Mouse (Mus musculus): ENCODE results near the gene Paox.

Paox gene

GRCm38 (mm10) chr7:140170863-140171262 lies 55.3 kb downstream of the Paox start:
- DNase-seq (ENCODE audit: low read depth, low spot score) = no peak

- DNase-seq (ENCODE audit: low read depth, low spot score) = no peak
These were observed 57.3 kb downstream of the Paox start, which contains the start of gene Olfr523 for GRCm38 (mm10) chr7:140172936-140173335. Gene Olfr523, plus strand, starts transcription at chr7:140173217.

GRCm38 (mm10) chr7:140179176-140179575 lies 63.6 kb downstream of the Paox start:
- no peak for DNase-seq (ENCODE audit: low read depth, low spot score)

- no peak for DNase-seq (ENCODE audit: low read depth, low spot score)
These were observed 65.1 kb downstream of the Paox start for GRCm38 (mm10) chr7:140180692-140181091.

GRCm38 (mm10) chr7:140184206-140184605 lies 68.6 kb downstream of the Paox start:
- DNase-seq (ENCODE audit: low read depth, low spot score) = no peak
